Mouse (Mus musculus) natural killer cell, adult 2 months (primary cell): ENCODE measurements around the gene Pcid2.

Experiments
- DNase-seq, 2 experiments: peaks; one replicate each; pipeline ENCODE4 v3.0.0; 2022; ENCODE audit warnings: low spot score in 2 of 2

The Pcid2 gene

DNA sequence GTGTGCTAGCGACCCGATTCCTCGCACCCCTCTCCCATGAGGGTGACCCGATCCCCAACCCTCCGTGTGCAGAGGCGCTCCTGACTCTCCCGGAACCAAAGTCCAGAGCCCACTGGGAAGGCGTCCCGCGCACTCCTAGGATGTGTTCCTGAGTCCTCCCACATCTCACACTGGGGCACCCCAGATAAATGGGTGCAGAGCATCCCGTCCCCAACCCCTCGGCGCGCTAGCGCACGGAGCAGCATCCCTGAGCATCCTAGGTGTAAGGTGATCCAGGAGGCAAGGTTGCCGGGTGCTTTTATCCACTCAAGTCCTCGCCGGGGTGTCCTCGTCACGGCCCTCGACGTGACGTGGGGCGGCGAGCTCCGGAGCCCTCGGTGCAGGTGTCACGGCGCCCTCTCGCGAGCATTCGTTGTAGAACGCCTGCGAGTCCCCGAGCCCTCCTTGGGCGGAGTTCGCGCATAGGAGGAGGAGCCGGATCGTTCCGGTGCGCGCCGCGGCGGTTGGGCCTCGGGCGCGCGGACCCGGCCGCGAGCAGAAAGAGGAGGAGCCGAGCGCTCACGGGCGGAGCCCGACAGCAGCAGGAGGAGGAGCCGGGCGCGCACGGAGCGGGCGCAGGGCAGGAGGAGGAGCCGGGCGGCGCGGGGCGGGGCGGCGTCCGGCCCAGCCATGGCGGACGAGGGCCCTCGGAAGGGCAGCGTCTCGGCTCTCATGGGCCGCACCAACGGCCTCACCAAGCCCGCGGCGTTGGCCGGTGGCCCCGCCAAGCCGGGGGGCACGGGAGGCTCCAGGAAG lies at the start of gene Pcid2, which contains the start of gene Cul4a:
Pcid2 (minus strand) TSS at position 373 of the 795 bp plus-strand sequence.
Cul4a (plus strand) TSS at position 535 of the 795 bp plus-strand sequence.
- peak; percentile 94 to 97 for DNase-seq

DNA sequence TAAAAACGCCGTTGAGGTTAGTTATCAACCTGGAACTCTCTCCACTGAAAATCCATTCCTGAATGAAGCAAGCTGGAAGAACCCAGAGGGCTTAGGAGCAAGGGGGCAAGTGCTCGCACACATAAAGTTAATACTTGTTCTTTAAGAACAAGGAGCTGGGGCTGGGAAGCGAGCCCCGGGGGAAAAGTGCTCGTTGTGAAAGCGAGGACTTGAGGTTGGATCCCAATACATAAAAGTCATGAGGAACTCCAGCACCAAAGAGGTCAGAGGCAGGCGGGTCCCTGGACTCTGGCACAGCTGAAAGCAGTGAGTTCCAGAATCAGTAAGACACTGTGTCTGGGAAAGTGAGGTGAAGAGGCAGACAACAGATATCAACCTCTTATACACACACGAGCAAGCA lies 48.8 kb upstream of the Pcid2 start:
- DNase-seq, result no peak

DNA sequence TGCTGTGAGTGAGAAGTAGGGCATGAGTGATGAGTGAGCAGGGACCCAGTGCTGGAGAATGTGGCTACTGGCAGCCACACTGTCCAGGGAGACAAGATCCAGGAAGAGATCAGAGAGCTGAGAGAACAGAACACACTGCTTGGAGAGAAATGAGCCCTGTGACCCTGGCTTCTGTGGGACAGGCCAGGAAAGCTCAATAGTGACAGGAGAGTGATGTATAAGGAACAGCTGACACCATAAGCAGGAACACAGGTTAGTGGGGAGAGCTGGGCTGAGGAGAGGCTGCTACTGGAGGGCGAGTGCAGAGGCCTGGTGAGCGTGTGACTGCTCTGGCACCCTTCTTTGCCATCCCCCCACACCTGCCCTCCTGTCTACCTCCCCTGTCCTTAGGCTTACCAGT lies 45.7 kb upstream of the Pcid2 start:
- no peak for DNase-seq

- DNase-seq, result no peak
Observed at GRCm38 (mm10) chr8:13149866-13150265, 44.6 kb upstream of the Pcid2 start.

GRCm38 (mm10) chr8:13149287-13149686 lies 44.0 kb upstream of the Pcid2 start:
- no peak for DNase-seq

- DNase-seq, result no peak
Observed at GRCm38 (mm10) chr8:13148476-13148875, 43.2 kb upstream of the Pcid2 start.

DNA sequence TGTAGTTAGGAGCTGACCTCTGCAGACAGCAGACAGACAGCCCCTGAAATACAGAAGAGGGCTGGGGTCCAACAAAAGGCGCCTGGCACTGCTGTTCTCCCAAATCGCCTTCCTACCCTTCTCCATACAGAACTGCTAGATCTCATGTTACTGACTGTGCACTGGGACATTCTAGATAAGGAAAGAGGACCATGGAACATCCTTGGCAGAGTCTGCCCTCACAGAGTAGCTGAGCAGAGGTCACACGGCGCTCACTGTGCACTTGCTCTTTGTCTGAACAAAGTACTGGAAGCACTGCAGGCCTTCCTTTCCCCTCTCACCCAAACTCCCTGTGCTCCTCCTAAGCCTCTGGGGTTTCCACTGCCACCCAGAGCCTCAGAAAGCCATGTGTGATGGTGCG lies 36.4 kb upstream of the Pcid2 start:
- DNase-seq, result no peak

- no peak for DNase-seq
Observed at GRCm38 (mm10) chr8:13139641-13140182, 34.5 kb upstream of the Pcid2 start.

- DNase-seq, result peak; percentile 40 to 54
Observed at GRCm38 (mm10) chr8:13132220-13132619, 27.0 kb upstream of the Pcid2 start.

GRCm38 (mm10) chr8:13124897-13125296 lies 19.6 kb upstream of the Pcid2 start:
- DNase-seq, result no peak

GRCm38 (mm10) chr8:13122887-13123421 lies 17.7 kb upstream of the Pcid2 start:
- no peak for DNase-seq

DNA sequence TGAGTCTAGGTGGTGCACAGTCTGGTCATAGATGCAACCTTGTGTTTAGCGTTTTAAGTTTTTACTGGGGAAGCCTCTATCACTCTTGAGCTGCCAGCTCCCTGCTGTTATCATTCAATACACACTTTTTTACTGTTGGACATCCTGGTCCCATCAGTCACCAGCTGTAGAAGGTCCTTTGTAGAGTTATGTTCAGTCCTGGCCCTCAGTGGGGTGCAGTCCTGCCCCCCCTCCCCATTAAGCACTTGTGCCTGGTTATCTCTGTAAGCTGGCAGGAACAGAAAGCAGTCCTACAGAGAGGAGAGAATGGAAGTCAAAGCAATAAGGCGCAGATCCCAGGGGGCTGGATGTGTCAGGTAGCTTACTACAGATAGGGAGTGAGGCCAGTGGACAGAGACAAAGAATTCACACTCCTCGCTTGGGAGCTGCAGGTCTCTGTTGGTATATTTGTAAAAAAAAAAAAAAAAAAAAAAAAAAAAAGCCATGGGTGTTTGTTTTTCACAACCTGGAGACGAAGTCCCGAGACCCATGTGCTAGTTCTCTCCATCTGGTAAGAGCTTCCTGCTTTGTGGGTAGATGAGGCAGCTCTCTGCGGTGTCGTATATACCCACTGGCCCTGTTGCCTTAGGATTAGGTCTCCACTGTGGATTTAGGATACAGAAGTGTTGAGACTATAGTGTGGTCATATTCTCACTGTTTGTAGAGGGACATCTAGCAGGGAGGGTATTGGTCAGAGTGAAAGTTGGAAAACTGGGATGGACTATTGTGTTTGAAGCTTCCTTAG lies 15.8 kb upstream of the Pcid2 start:
- no peak for DNase-seq

GRCm38 (mm10) chr8:13118516-13118915 lies 13.3 kb upstream of the Pcid2 start:
- DNase-seq, result no peak

DNA sequence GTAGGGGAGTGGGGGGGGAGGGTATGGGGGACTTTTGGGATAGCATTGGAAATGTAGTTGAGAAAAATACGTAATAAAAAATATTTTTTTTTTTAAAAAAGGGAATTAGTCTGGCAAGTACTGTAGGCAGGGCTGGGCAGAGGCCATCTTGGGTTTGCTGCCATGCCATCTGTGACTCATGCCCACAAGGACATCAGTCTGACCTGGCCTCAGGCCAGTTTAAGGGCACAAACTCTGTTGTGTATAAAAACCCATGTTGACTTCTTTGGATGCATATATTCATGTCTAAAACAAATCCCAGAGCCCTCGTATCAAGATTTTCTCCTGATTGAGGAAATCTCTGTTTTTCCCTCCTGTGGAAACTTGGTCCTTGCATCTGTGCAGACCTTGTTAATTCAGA lies 11.8 kb upstream of the Pcid2 start:
- DNase-seq, result no peak

- no peak for DNase-seq
Observed at GRCm38 (mm10) chr8:13113232-13113631, 8.0 kb upstream of the Pcid2 start.

GRCm38 (mm10) chr8:13111917-13112316 lies 6.7 kb upstream of the Pcid2 start:
- no peak for DNase-seq

DNA sequence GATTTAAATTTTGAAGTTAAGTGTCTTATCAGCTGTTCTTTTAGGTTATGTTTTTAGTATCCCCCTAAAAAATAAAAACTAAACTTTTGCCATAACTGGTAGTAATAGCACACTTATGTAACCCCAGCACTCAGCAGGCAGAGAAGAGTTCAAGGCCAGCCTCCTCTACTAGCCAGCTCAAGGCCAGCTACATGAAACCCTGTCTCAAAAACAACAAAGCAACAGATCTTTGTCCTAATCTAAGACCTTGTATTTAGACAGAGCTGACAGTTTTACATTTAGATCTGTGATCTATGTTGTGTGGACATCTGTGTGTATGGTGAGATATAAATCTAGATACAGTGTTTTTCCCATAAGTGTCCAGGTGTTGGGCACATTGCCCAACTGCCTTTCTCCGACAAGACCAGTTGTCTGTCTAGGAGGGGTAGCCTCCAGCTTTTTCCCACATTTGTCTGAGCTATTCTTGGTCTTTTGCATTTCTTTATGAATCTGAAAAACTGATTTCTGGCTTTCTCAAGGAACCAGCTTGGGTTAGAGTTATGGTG lies 4.2 kb upstream of the Pcid2 start:
- no peak for DNase-seq

GRCm38 (mm10) chr8:13108967-13109366 lies 3.7 kb upstream of the Pcid2 start:
- DNase-seq, result no peak

GRCm38 (mm10) chr8:13107990-13108638 lies 2.9 kb upstream of the Pcid2 start:
- DNase-seq, result no peak

DNA sequence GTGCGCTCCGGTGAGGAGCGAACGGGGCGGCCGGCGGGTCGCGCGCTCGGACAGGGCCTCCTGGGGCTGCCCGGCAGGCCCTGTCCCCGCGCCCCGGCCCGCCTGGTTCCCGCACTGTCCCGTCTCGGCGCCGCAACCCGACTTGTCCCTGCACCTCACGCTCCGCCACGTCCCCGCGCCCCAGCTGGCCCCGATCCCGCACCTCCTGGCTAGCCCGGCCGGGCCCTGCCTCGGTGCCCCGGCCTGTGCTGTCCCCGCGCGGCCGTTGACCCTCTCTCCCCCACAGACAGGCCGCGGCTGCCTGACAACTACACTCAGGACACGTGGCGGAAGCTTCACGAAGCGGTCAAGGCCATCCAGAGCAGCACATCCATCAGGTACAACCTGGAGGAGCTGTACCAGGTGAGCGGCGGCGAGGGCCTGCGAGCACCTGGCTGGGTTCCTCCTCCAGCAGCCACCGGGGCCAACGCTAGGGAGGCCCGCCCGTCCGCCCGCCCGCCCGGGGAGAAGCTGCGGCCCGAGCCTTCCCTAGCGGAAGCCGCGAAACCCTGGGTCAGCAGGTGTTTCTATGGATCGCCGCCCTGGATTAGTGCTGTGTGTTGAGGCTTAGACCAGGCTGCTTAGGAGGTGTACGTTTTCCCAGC lies 771 bp upstream of the Pcid2 start:
- peak in 1 of 2 experiments; percentile 27 for DNase-seq

DNA sequence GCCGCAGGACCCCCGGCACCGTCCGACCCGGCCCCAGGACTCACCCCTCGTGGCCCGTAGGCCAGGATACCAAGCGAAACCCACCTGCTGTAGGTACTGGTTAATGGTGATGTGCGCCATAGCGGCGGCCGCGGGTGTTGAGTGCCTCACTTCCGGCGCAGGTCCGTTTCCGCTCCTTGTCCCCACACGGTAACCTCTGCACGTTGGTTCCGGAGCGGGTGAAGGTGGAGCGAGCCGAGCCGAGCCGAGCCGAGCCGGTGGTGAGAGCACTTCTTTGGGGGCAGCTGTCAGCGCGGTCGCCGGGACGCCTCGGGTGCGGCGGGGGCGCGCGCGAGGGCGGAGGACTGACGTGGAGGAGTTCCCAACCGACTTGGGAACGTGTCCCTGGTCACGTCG lies 570 bp downstream of the Pcid2 start:
- DNase-seq, result peak; percentile 85 to 89
